10 mouse cellular contexts compared by ENCODE assay signal in genomic region chr5:127300597-127301254, GRCm38 (mm10). TPM values are rescaled to one million over a fixed set of nuclear protein-coding genes. Genes with fewer than 3 reads are reported as not detected.
DNase-seq lines count a peak whose midpoint lies in the region; ATAC-seq lines count a peak whose summit lies in the region.
"Had no signal": no experiment of that assay in that cellular context is flagged by ENCODE, and none has a peak within 500 bp of the region (broad histone marks: within the 10 kb centered on the region; RNA-seq: fewer than 3 reads in every experiment).

No protein-coding gene starts in this region.

- peak; percentile 71; the same call in 1 of the 2 replicates for ATAC-seq in hindbrain, embryonic 14.5 days (ENCODE audit: low FRiP score)
- ATAC-seq in hindbrain, embryonic 11.5 days (ENCODE audit: low FRiP score): no peak
- ATAC-seq in lung, embryonic 15.5 days (ENCODE audit: borderline replicate concordance, extremely low read depth, low FRiP score, low TSS enrichment): peak; percentile 81

- 0 out of 2 replicates have a peak overlapping the region, but pooled peaks have one; percentile 10 for H3K4me2 ChIP-seq in hindbrain, embryonic 14.5 days (replicated peaks)
- H3K4me2 ChIP-seq in hindbrain, embryonic 11.5 days (replicated peaks; ENCODE audit: low read depth, low read length): no peak overlapping the region
- peak overlapping the region; percentile 39 for H3K4me2 ChIP-seq in lung, embryonic 15.5 days
- H3K4me2 ChIP-seq: embryonic facial prominence, embryonic 12.5 days had no signal

- no peaks in the 10 kb centered on the region for H3K9me3 ChIP-seq in hindbrain, embryonic 14.5 days (ENCODE audit: control insufficient read depth, low read length)
- H3K9me3 ChIP-seq in hindbrain, embryonic 11.5 days (ENCODE audit: control insufficient read depth, low read length): no peaks in the 10 kb centered on the region
- H3K9me3 ChIP-seq in lung, embryonic 15.5 days: no peaks in the 10 kb centered on the region
- H3K9me3 ChIP-seq: embryonic facial prominence, embryonic 12.5 days had no signal

- H3K27me3 ChIP-seq in hindbrain, embryonic 14.5 days (ENCODE audit: control insufficient read depth, insufficient read depth, low read length): no peaks in the 10 kb centered on the region
- H3K27me3 ChIP-seq in hindbrain, embryonic 11.5 days (ENCODE audit: control insufficient read depth, insufficient read depth, low read length): no peaks in the 10 kb centered on the region
- no peaks in the 10 kb centered on the region for H3K27me3 ChIP-seq in lung, embryonic 15.5 days
- H3K27me3 ChIP-seq: embryonic facial prominence, embryonic 12.5 days had no signal

- no peak overlapping the region for H3K4me3 ChIP-seq in hindbrain, embryonic 14.5 days (replicated peaks; ENCODE audit: low read length)
- no peak overlapping the region for H3K4me3 ChIP-seq in hindbrain, embryonic 11.5 days (ENCODE audit: low read depth, low read length)
- no peak overlapping the region for H3K4me3 ChIP-seq in lung, embryonic 15.5 days
- H3K4me3 ChIP-seq: embryonic facial prominence, embryonic 12.5 days had no signal

- H3K9ac ChIP-seq in hindbrain, embryonic 14.5 days: no peak overlapping the region
- no peak overlapping the region for H3K9ac ChIP-seq in hindbrain, embryonic 11.5 days (ENCODE audit: low read depth, low read length)
- H3K9ac ChIP-seq in lung, embryonic 15.5 days: no peak overlapping the region
- H3K9ac ChIP-seq: embryonic facial prominence, embryonic 12.5 days had no signal

- H3K27ac ChIP-seq in hindbrain, embryonic 14.5 days: peak overlapping the region; percentile 26; the same call in 1 of the 2 replicates
- no peak overlapping the region for H3K27ac ChIP-seq in hindbrain, embryonic 11.5 days (ENCODE audit: low read depth, low read length)
- peak overlapping the region; percentile 86 for H3K27ac ChIP-seq in lung, embryonic 15.5 days
- H3K27ac ChIP-seq: embryonic facial prominence, embryonic 12.5 days had no signal

- H3K4me1 ChIP-seq in hindbrain, embryonic 14.5 days (replicated peaks; ENCODE audit: control insufficient read depth, insufficient read depth, low read length): peaks cover 12% of the 10 kb centered on the region
- peaks cover 4% of the 10 kb centered on the region for H3K4me1 ChIP-seq in hindbrain, embryonic 11.5 days (replicated peaks; ENCODE audit: control insufficient read depth, insufficient read depth, low read length)
- peaks cover 50% of the 10 kb centered on the region for H3K4me1 ChIP-seq in lung, embryonic 15.5 days

- 33% methylated on average over 8 of the region's 8 CpGs for WGBS in hindbrain, embryonic 14.5 days
- 49% methylated on average over 8 of the region's 8 CpGs for whole genome bisulfite sequencing in hindbrain, embryonic 11.5 days
- WGBS in lung, embryonic 15.5 days: 28% methylated on average over 8 of the region's 8 CpGs

- H3K36me3 ChIP-seq in hindbrain, embryonic 14.5 days (replicated peaks; ENCODE audit: control insufficient read depth, insufficient read depth): no peaks in the 10 kb centered on the region
- H3K36me3 ChIP-seq in hindbrain, embryonic 11.5 days (ENCODE audit: control insufficient read depth, insufficient read depth, low read length): no peaks in the 10 kb centered on the region
- no peaks in the 10 kb centered on the region for H3K36me3 ChIP-seq in lung, embryonic 15.5 days
- H3K36me3 ChIP-seq: embryonic facial prominence, embryonic 12.5 days; G1E had no signal

- DNase-seq in hindbrain, embryonic 14.5 days (ENCODE audit: low spot score): peak; percentile 65
- no peak for DNase-seq in hindbrain, embryonic 11.5 days (ENCODE audit: low spot score)
- DNase-seq in NIH3T3 (ENCODE audit: low read depth): peak; percentile 6
- DNase-seq in cerebellum, adult 18-20 months: peak; percentile 68 to 72
- DNase-seq in retina, embryonic 14.5 days (ENCODE audit: low spot score): no peak
- no peak for DNase-seq in spleen, postnatal 14 days (ENCODE audit: low spot score in 2 of 2)
- no peak for DNase-seq in embryo, embryonic 10.5 days (ENCODE audit: low spot score)

RNA-seq across cellular contexts. Expression of gene Tmem132c, which starts 59.1 kb away (rescaled TPM):
- 15.1 and 15.6 TPM in 2 replicates for polyA plus RNA-seq in hindbrain, embryonic 14.5 days (2014; fragmentation: Nextera tagmentation; extraction: Ambion mirVana)
- 18.6 and 21.1 TPM in 2 replicates for polyA plus RNA-seq in hindbrain, embryonic 11.5 days (2014; fragmentation: Nextera tagmentation; extraction: Ambion mirVana)
- polyA plus RNA-seq in lung, embryonic 15.5 days (2015; fragmentation: Nextera tagmentation; extraction: Ambion mirVana): 17.5 and 18.3 TPM in 2 replicates
- polyA plus RNA-seq: G1E had no signal

Comparison
In these comparisons a context has a peak if more than half of its experiments do, and no peak if none do; other contexts are left out.
1. DNase-seq: peak in hindbrain, embryonic 14.5 days (single experiment), NIH3T3 (single experiment) and cerebellum, adult 18-20 months (2 of 2); none in hindbrain, embryonic 11.5 days (single experiment), retina, embryonic 14.5 days (single experiment), spleen, postnatal 14 days (0 of 2) and embryo, embryonic 10.5 days (single experiment).